In the genomic region with DNA sequence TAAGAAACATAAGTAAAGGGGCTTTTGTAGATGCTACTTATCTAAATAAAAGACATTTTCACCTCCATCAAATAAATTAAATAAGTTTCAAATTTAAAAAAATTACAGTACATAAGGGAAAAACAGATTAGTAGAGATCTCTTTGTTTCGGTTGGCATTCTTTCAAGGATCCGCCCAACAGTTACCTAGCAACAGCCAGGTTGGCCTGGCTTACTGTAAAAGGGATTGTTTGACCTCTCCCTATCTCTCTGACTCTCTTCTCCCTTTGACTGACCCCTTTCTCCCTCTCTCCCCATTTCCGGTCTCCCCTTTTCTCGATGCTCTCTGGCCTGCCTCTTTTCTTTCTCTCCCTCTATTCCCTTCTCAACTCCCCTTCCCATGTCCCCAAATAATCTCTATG, we compare ENCODE assay signal across 18 mouse cellular contexts.
DNase-seq lines count a peak whose midpoint lies in the region; ATAC-seq and TF ChIP-seq lines count a peak whose summit lies in the region.
"Had no signal": no experiment of that assay in that cellular context is flagged by ENCODE, and none has a peak within 500 bp of the region (broad histone marks: within the 10 kb centered on the region; RNA-seq: fewer than 3 reads in every experiment).

No protein-coding gene starts in this region.

- TF ChIP-seq EP300 in heart, postnatal 0 days (IDR thresholded peaks at IDR 0.05; ENCODE audit: low read depth): no peak

- TF ChIP-seq CTCF in heart, postnatal 0 days (IDR thresholded peaks at IDR 0.05; ENCODE audit: low read depth): no peak

- 0 out of 2 replicates have a peak overlapping the region, but pooled peaks have one; percentile 11 for H3K27ac ChIP-seq in heart, postnatal 0 days (ENCODE audit: low read depth)
- peak overlapping the region; percentile 83 for H3K27ac ChIP-seq in midbrain, embryonic 10.5 days (replicated peaks)
- H3K27ac ChIP-seq in midbrain, embryonic 11.5 days (ENCODE audit: low read depth, low read length): no peak overlapping the region
- H3K27ac ChIP-seq: forebrain, embryonic 13.5 days had no signal

- no peak overlapping the region for H3K4me3 ChIP-seq in heart, postnatal 0 days (ENCODE audit: low read depth, low read length)
- no peak overlapping the region for H3K4me3 ChIP-seq in midbrain, embryonic 10.5 days
- H3K4me3 ChIP-seq in midbrain, embryonic 11.5 days (ENCODE audit: low read depth, low read length): no peak overlapping the region
- H3K4me3 ChIP-seq: forebrain, embryonic 13.5 days; intestine, embryonic 15.5 days; midbrain, embryonic 12.5 days had no signal

- ATAC-seq in heart, postnatal 0 days (ENCODE audit: insufficient read depth, low read depth): no peak
- ATAC-seq in midbrain, embryonic 11.5 days (ENCODE audit: low FRiP score): no peak
- ATAC-seq: CD4-positive, CD25-positive, alpha-beta regulatory T cell, adult 4 months had no signal

- no peak overlapping the region for H3K4me2 ChIP-seq in heart, postnatal 0 days (ENCODE audit: low read depth, low read length)
- no peak overlapping the region for H3K4me2 ChIP-seq in midbrain, embryonic 11.5 days
- H3K4me2 ChIP-seq: forebrain, embryonic 13.5 days; intestine, embryonic 15.5 days had no signal

- no peaks in the 10 kb centered on the region for H3K27me3 ChIP-seq in heart, postnatal 0 days (ENCODE audit: control insufficient read depth, insufficient read depth, low read length)
- H3K27me3 ChIP-seq in midbrain, embryonic 10.5 days (ENCODE audit: low read depth, poor library complexity, severe bottlenecking): no peaks in the 10 kb centered on the region
- H3K27me3 ChIP-seq in midbrain, embryonic 11.5 days (ENCODE audit: control insufficient read depth, insufficient read depth, low read length): no peaks in the 10 kb centered on the region
- H3K27me3 ChIP-seq: forebrain, embryonic 13.5 days; intestine, embryonic 15.5 days; midbrain, embryonic 12.5 days; Patski had no signal

- 0 out of 2 replicates have a peak, but pooled peaks cover 8% of the 10 kb centered on the region for H3K4me1 ChIP-seq in heart, postnatal 0 days (ENCODE audit: control insufficient read depth, insufficient read depth)
- H3K4me1 ChIP-seq in midbrain, embryonic 10.5 days: peaks cover 36% of the 10 kb centered on the region
- H3K4me1 ChIP-seq in midbrain, embryonic 11.5 days (ENCODE audit: control insufficient read depth, insufficient read depth, low read length): peaks cover 7% of the 10 kb centered on the region

- no peaks in the 10 kb centered on the region for H3K36me3 ChIP-seq in heart, postnatal 0 days (replicated peaks; ENCODE audit: control insufficient read depth, insufficient read depth, low read length)
- H3K36me3 ChIP-seq in midbrain, embryonic 10.5 days: no peaks in the 10 kb centered on the region
- no peaks in the 10 kb centered on the region for H3K36me3 ChIP-seq in midbrain, embryonic 11.5 days (ENCODE audit: control insufficient read depth, insufficient read depth, low read length)
- H3K36me3 ChIP-seq: intestine, embryonic 15.5 days; midbrain, embryonic 12.5 days had no signal

- H3K9ac ChIP-seq in heart, postnatal 0 days (replicated peaks; ENCODE audit: low read depth, low read length): no peak overlapping the region
- no peak overlapping the region for H3K9ac ChIP-seq in midbrain, embryonic 11.5 days (ENCODE audit: low read length)
- H3K9ac ChIP-seq: forebrain, embryonic 13.5 days; intestine, embryonic 15.5 days; midbrain, embryonic 12.5 days had no signal

- H3K9me3 ChIP-seq in heart, postnatal 0 days (replicated peaks; ENCODE audit: control insufficient read depth, low read length): no peaks in the 10 kb centered on the region
- H3K9me3 ChIP-seq in midbrain, embryonic 10.5 days (replicated peaks): no peaks in the 10 kb centered on the region
- no peaks in the 10 kb centered on the region for H3K9me3 ChIP-seq in midbrain, embryonic 11.5 days (ENCODE audit: control insufficient read depth, low read length)
- H3K9me3 ChIP-seq: forebrain, embryonic 13.5 days; intestine, embryonic 15.5 days; midbrain, embryonic 12.5 days had no signal

- WGBS in heart, postnatal 0 days: 67% methylated on average over 4 of the region's 4 CpGs
- 50% methylated on average over 4 of the region's 4 CpGs for WGBS in midbrain, embryonic 10.5 days
- WGBS in midbrain, embryonic 11.5 days: 64% methylated on average over 4 of the region's 4 CpGs

- DNase-seq in cerebellum, postnatal 10 days: peak; percentile 25 to 26
- no peak for DNase-seq in cerebellum, postnatal 36 days
- DNase-seq in heart, postnatal 0 days (ENCODE audit: low spot score): no peak
- no peak for DNase-seq in heart, adult 9 months (ENCODE audit: low spot score in 2 of 2)
- no peak for DNase-seq in midbrain, embryonic 10.5 days (ENCODE audit: low spot score)
- DNase-seq in midbrain, embryonic 11.5 days (ENCODE audit: low spot score, missing footprints): no peak
- peak; percentile 19 for DNase-seq in retina, embryonic 14.5 days (ENCODE audit: low spot score)
- DNase-seq in c-Kit-positive CD71-positive TER-119-positive erythroid progenitor cells, embryonic 14.5 days (ENCODE audit: low spot score): no peak
- DNase-seq: adrenal gland, postnatal 36 days; cerebellum, adult 9-10 months; gastrocnemius, postnatal 36 days; heart, postnatal 14 days; lung, postnatal 4 days had no signal

Comparison
In these comparisons a context has a peak if more than half of its experiments do, and no peak if none do; other contexts are left out.
1. DNase-seq: peak in cerebellum, postnatal 10 days (2 of 2) and retina, embryonic 14.5 days (single experiment); none in cerebellum, postnatal 36 days (0 of 2), heart, postnatal 0 days (single experiment), heart, adult 9 months (0 of 2), midbrain, embryonic 10.5 days (single experiment), midbrain, embryonic 11.5 days (single experiment) and c-Kit-positive CD71-positive TER-119-positive erythroid progenitor cells, embryonic 14.5 days (single experiment).